Mouse (Mus musculus) lung, embryonic 14.5 days (tissue): ENCODE measurements at regions not wholly inside any gene's neighbourhood (a gene's known extent, or its start where the extent isn't known, plus 50 kb on each side); places are given as distances from the start of the nearest gene placed in this dataset.

Experiments
- ATAC-seq: fragments of 200-750 bp; cut with Nextera tagmentation; 2 replicates; pipeline ENCODE4 v1.8.0; 2017; ENCODE audit warnings: mild to moderate bottlenecking, moderate TSS enrichment, moderate library complexity; ENCODE audit not compliant: insufficient read depth
- DNase-seq: peaks from one replicate; pipeline ENCODE4 v3.0.0-alpha.2; 2015
- H3K27ac ChIP-seq: fragments of 300-500 bp; sonication (generic); 2 replicates; pipeline ENCODE4 v1.5.1; 2014; ENCODE audit warnings: low read depth, mild to moderate bottlenecking, moderate library complexity
- H3K27me3 ChIP-seq: fragments of 300-500 bp; sonication (generic); 2 replicates; pipeline ENCODE4 v1.6.1; 2014; ENCODE audit warnings: low read length, control low read depth; ENCODE audit not compliant: insufficient read depth
- H3K36me3 ChIP-seq: fragments of 300-500 bp; sonication (generic); 2 replicates; pipeline ENCODE4 v1.6.1; 2014; ENCODE audit warnings: control low read depth; ENCODE audit not compliant: insufficient read depth
- H3K4me1 ChIP-seq: fragments of 300-500 bp; sonication (generic); 2 replicates; pipeline ENCODE4 v1.6.1; 2014; ENCODE audit warnings: antibody characterized with exemption, control low read depth; ENCODE audit not compliant: insufficient read depth
- H3K4me2 ChIP-seq: fragments of 300-500 bp; sonication (generic); 2 replicates; pipeline ENCODE4 v1.6.1; 2014; ENCODE audit warnings: mild to moderate bottlenecking
- H3K4me3 ChIP-seq: fragments of 300-500 bp; sonication (generic); 2 replicates; pipeline ENCODE4 v1.5.1; 2014; ENCODE audit warnings: low read depth, low read length
- H3K9ac ChIP-seq: fragments of 300-500 bp; sonication (generic); 2 replicates; pipeline ENCODE4 v1.6.1; 2014
- H3K9me3 ChIP-seq: fragments of 300-500 bp; sonication (generic); 2 replicates; pipeline ENCODE4 v1.6.1; 2016; ENCODE audit warnings: low read depth, low read length, control low read depth
- CTCF ChIP-seq: IDR thresholded peaks from 2 replicates; pipeline ENCODE4 v1.5.1; 2016; ENCODE audit warnings: antibody characterized with exemption, low read depth
- WGBS: fragments of 180-500 bp; shearing (Covaris S2); extraction: QIAGEN DNeasy Blood & Tissue Kit; methylation state at CpG from one replicate; pipeline ENCODE4 v1.1.7; 2014; 5-methylcytosine and 5-hydroxymethylcytosine counted together

DNA sequence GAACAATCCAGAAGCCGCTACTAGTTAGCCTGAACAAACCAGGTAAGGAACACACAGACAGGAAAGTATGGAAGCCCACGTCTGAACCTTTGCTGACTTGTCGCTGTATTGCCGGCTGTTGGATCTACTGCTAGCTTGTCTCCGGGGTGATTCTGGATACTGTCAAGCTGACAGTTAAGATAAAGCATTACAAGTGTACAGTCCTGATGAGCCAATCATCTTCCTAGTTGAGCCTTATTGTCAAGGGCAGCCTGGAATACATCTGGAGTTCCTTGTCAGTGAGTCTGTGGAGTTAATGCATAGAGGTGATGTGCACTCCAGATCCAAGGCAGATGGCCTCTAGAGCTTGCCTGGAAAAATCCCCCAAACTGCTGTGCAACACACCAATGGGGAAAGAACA is 157.8 kb upstream of the Dynlrb2 start:
- no peak overlapping the region for H3K9ac ChIP-seq
- TF ChIP-seq CTCF = no peak
- no peaks in the 10 kb centered on the region for H3K9me3 ChIP-seq
- no peaks in the 10 kb centered on the region for H3K4me1 ChIP-seq
- no peak for ATAC-seq
- no peak overlapping the region for H3K27ac ChIP-seq
- H3K4me3 ChIP-seq = no peak overlapping the region
- WGBS = 68% methylated on average over 5 of the region's 5 CpGs
- no peak overlapping the region for H3K4me2 ChIP-seq
- H3K36me3 ChIP-seq = no peaks in the 10 kb centered on the region
- no peaks in the 10 kb centered on the region for H3K27me3 ChIP-seq
- DNase-seq = no peak

DNA sequence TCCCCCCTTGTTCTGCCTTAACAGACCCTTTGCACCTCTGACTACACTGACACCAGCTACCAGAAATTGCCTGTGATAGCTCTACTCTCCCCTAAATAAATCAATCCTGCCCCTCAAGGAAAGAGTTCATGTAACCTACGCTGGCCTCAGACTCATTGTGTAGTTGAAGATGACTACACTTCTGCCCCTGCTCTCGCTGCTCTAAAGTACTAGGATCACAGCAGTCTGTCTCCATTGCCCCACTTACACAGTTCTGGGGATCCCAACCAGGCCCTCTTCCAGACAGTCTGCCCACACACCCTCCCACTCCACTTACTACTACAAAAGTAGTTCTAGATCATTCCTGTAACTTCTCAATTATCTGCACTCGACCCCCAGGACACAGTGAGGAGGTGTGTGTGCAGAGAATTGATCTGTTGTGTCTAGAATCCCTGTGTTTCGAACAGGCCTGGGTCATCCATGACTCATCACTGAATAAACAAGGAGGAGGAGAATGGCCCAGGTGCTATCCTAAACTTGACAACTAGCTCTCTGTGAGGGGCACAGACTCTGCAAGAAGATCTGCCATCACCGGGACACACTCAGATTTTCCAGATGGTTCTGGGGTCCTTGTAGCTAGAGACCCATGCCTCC is 160.1 kb upstream of the Dynlrb2 start:
- H3K36me3 ChIP-seq = no peaks in the 10 kb centered on the region
- DNase-seq (no peak), ATAC-seq (no peak)
- H3K9ac ChIP-seq = no peak overlapping the region
- WGBS = 73% methylated on average over 5 of the region's 5 CpGs
- no peaks in the 10 kb centered on the region for H3K4me1 ChIP-seq
- H3K4me2 ChIP-seq = no peak overlapping the region
- no peak overlapping the region for H3K27ac ChIP-seq
- no peaks in the 10 kb centered on the region for H3K27me3 ChIP-seq
- TF ChIP-seq CTCF = no peak
- H3K4me3 ChIP-seq = no peak overlapping the region
- no peaks in the 10 kb centered on the region for H3K9me3 ChIP-seq

DNA sequence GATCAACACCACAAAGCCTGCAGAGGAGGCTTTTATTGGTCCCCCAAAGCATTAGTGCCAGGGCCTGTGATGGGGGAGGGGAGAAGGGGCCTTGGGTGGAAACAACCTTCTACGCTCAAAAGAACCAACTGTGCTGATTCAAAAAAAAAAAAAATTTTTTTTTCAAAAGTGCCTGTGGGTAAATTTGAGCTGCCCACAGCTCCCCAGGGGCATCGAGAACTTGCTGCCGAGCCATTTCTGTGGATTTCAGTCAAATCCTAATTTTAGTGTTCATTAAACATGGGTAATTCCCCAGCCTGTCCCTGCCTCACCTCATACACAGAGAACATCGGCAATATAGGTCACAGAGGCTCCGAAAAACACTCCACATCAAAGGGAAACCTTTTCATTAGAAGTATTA is 161.2 kb upstream of the Dynlrb2 start:
- DNase-seq (no peak), ATAC-seq (no peak)
- Histone ChIP-seq H3K36me3 (no peaks in the 10 kb centered on the region), H3K9ac (no peak overlapping the region), H3K4me3 (no peak overlapping the region), H3K4me2 (no peak overlapping the region), H3K9me3 (no peaks in the 10 kb centered on the region), H3K27me3 (no peaks in the 10 kb centered on the region), H3K27ac (no peak overlapping the region), H3K4me1 (no peaks in the 10 kb centered on the region)
- WGBS = 67% methylated on average over 5 of the region's 5 CpGs
- TF ChIP-seq CTCF = no peak

DNA sequence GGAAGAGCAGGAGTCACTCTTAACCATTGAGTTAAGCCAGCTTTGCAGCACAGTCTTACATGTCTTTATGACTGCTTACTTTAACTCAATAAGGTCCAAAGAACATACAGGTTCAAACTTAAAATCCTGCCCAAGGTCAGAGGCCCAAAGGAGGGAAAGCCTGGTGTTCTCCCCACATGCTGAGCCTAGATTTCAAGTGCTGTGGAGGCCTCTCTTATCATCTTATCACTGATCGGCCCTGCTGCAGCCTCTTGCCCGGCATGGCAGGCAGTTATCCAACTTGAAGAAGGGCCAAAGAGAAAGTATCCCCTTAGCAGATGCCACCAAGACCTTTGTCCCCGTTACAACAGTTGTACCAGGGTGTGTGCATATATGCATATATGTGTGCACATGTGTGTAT is 170.0 kb upstream of the Dynlrb2 start:
- 59% methylated on average over 3 of the region's 3 CpGs for WGBS
- Histone ChIP-seq H3K9me3 (no peaks in the 10 kb centered on the region), H3K4me3 (no peak overlapping the region), H3K27ac (no peak overlapping the region), H3K9ac (no peak overlapping the region), H3K4me2 (no peak overlapping the region), H3K36me3 (no peaks in the 10 kb centered on the region), H3K4me1 (no peaks in the 10 kb centered on the region), H3K27me3 (no peaks in the 10 kb centered on the region)
- no peak for TF ChIP-seq CTCF
- ATAC-seq (no peak), DNase-seq (no peak)

DNA sequence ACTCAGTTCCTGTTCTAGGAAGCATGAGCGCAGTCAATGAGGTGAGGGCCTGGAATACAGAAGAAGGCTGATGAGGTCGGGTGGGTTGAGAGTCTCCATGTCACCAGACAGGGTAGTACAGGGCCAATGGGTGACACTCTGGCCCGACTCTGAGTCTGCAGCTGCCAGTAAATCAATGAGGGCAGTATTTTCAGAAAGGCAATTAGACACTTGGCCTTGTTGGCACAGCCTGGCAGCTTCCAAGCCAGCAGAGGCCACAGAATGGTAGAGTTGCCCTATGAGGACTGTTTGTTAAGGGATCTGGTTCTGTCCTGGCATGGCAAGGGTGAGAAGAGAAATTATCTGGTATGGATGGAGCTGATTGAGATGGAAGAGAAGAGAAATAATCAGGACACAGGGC is 170.7 kb upstream of the Dynlrb2 start:
- Histone ChIP-seq H3K4me1 (no peaks in the 10 kb centered on the region), H3K4me2 (no peak overlapping the region), H3K9me3 (no peaks in the 10 kb centered on the region), H3K9ac (no peak overlapping the region), H3K36me3 (no peaks in the 10 kb centered on the region), H3K27me3 (no peaks in the 10 kb centered on the region), H3K27ac (no peak overlapping the region), H3K4me3 (no peak overlapping the region)
- no peak for TF ChIP-seq CTCF
- no peak for DNase-seq
- 85% methylated on average over 3 of the region's 3 CpGs for WGBS
- no peak for ATAC-seq

DNA sequence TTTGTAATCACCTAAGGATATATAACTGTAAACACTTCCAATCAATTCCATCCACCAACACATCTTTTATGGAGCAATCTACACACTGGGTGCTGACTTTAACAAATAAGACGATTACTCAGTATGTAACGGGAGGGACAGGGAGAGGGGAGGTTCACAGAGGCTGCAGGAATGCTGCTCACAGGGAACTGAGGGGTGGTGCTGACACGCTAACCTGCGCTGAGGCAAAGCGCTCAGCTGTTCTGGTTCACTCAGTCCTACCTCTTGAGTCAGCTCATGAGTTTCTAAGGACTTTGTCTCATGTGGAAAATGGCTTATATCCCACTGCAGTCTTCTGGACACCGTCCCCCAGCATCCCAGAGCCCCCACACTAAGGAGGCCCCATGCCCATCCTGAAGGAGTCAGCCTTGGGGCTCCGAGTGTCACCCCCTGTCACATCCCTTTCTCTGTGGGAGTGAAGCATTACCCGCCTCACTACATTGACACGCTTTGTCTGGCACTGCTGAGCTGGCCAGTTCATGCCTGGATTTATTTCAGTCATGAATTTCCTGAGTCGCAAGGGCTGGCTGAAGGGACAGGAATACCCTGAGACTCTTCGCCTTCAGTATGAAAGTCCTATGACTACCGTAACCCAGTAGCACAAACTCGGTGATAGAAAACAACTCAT is 184.6 kb upstream of the Dynlrb2 start:
- Histone ChIP-seq H3K9ac (no peak overlapping the region), H3K4me2 (no peak overlapping the region), H3K27ac (no peak overlapping the region), H3K9me3 (no peaks in the 10 kb centered on the region), H3K27me3 (no peaks in the 10 kb centered on the region), H3K4me1 (no peaks in the 10 kb centered on the region), H3K36me3 (no peaks in the 10 kb centered on the region), H3K4me3 (no peak overlapping the region)
- 79% methylated on average over 13 of the region's 13 CpGs for WGBS
- DNase-seq (no peak), ATAC-seq (no peak)
- TF ChIP-seq CTCF = no peak

DNA sequence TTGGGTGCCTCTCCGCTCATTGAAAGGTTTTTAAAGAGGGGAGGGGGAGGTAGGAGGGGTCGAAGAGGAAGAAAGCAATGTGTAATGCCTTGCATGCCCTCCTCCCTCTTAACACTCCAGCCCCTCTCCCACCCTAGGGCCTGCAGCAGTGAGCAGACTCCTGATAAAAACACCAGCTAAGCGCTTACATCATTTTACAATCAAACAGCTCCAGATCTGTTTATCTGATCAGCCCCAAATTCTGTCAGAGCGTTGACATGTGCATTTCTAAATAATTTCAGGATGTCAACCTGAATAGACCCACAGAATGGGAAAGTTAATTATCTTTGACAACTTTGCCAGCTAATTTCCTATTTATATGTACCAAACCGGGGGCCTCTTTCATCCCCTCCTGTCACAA is 189.4 kb upstream of the Dynlrb2 start:
- H3K36me3 ChIP-seq = no peaks in the 10 kb centered on the region
- WGBS = 28% methylated on average over 5 of the region's 5 CpGs
- no peak for ATAC-seq

More for the DNA sequence above, 189.4 kb upstream of the Dynlrb2 start:
- Histone ChIP-seq H3K9ac (no peak overlapping the region), H3K27ac (no peak overlapping the region), H3K4me3 (no peak overlapping the region), H3K9me3 (no peaks in the 10 kb centered on the region), H3K4me1 (no peaks in the 10 kb centered on the region), H3K4me2 (no peak overlapping the region), H3K27me3 (no peaks in the 10 kb centered on the region; the same call in 1 of the 2 replicates)
- TF ChIP-seq CTCF = no peak
- DNase-seq = peak; percentile 20
